Mouse (Mus musculus): ENCODE data around the gene Pcdh17. TPM values are rescaled to one million over a fixed set of nuclear protein-coding genes. Genes with fewer than 3 reads are reported as not detected.

Gene Pcdh17
- 9.1 and 9.3 TPM in 2 replicates for polyA plus RNA-seq (2012; rRNA removed)

GRCm38 (mm10) chr14:84443288-84443686, at the start of gene Pcdh17:
Pcdh17 (plus strand) TSS chr14:84443563.
- WGBS: under 1% methylated on average over 31 of the region's 31 CpGs
- H3K4me3 ChIP-seq (replicated peaks; ENCODE audit: extremely low read depth, low read depth, low read length): peak within 1 kb of the TSS; percentile 69
- TF ChIP-seq CTCF (IDR thresholded peaks at IDR 0.05; ENCODE audit: insufficient read depth, low read length) (no peak), POLR2A (IDR thresholded peaks at IDR 0.05; ENCODE audit: borderline replicate concordance, extremely low read depth, low read depth, low read length) (peak; percentile 96)
- DNase-seq: peak; percentile 87
- H3K4me1 ChIP-seq (ENCODE audit: control insufficient read depth, insufficient read depth, low read length): no peaks in the 10 kb centered on the region

GRCm38 (mm10) chr14:84397137-84397536, 46.2 kb upstream of the Pcdh17 start:
- no peak for TF ChIP-seq POLR2A (IDR thresholded peaks at IDR 0.05; ENCODE audit: borderline replicate concordance, extremely low read depth, low read depth, low read length)
- TF ChIP-seq CTCF (IDR thresholded peaks at IDR 0.05; ENCODE audit: insufficient read depth, low read length): no peak
- H3K4me3 ChIP-seq (replicated peaks; ENCODE audit: extremely low read depth, low read depth, low read length): no peak overlapping the region
- no peak for DNase-seq
- 30% methylated on average over 1 of the region's 1 CpGs for WGBS
- no peaks in the 10 kb centered on the region for H3K4me1 ChIP-seq (ENCODE audit: control insufficient read depth, insufficient read depth, low read length)

GRCm38 (mm10) chr14:84424736-84425135, 18.6 kb upstream of the Pcdh17 start:
- WGBS: 66% methylated on average over 2 of the region's 2 CpGs
- no peak for TF ChIP-seq CTCF (IDR thresholded peaks at IDR 0.05; ENCODE audit: insufficient read depth, low read length)
- TF ChIP-seq POLR2A (IDR thresholded peaks at IDR 0.05; ENCODE audit: borderline replicate concordance, extremely low read depth, low read depth, low read length): no peak
- H3K4me3 ChIP-seq (replicated peaks; ENCODE audit: extremely low read depth, low read depth, low read length): no peak overlapping the region
- DNase-seq: no peak
- no peaks in the 10 kb centered on the region for H3K4me1 ChIP-seq (ENCODE audit: control insufficient read depth, insufficient read depth, low read length)

GRCm38 (mm10) chr14:84426616-84427015, 16.7 kb upstream of the Pcdh17 start:
- Histone ChIP-seq H3K4me3 (replicated peaks; ENCODE audit: extremely low read depth, low read depth, low read length) (no peak overlapping the region), H3K4me1 (ENCODE audit: control insufficient read depth, insufficient read depth, low read length) (no peaks in the 10 kb centered on the region)
- no peak for TF ChIP-seq CTCF (IDR thresholded peaks at IDR 0.05; ENCODE audit: insufficient read depth, low read length)
- no peak for TF ChIP-seq POLR2A (IDR thresholded peaks at IDR 0.05; ENCODE audit: borderline replicate concordance, extremely low read depth, low read depth, low read length)
- DNase-seq: no peak

GRCm38 (mm10) chr14:84438066-84438770, 5.1 kb upstream of the Pcdh17 start:
- DNase-seq: no peak
- WGBS: 33% methylated on average over 11 of the region's 11 CpGs
- no peak overlapping the region for H3K4me3 ChIP-seq (replicated peaks; ENCODE audit: extremely low read depth, low read depth, low read length)
- H3K4me1 ChIP-seq (ENCODE audit: control insufficient read depth, insufficient read depth, low read length): no peaks in the 10 kb centered on the region
- TF ChIP-seq CTCF (IDR thresholded peaks at IDR 0.05; ENCODE audit: insufficient read depth, low read length): no peak
- no peak for TF ChIP-seq POLR2A (IDR thresholded peaks at IDR 0.05; ENCODE audit: borderline replicate concordance, extremely low read depth, low read depth, low read length)

- H3K4me1 ChIP-seq (ENCODE audit: control insufficient read depth, insufficient read depth, low read length): no peaks in the 10 kb centered on the region
- no peak for TF ChIP-seq POLR2A (IDR thresholded peaks at IDR 0.05; ENCODE audit: borderline replicate concordance, extremely low read depth, low read depth, low read length)
- TF ChIP-seq CTCF (IDR thresholded peaks at IDR 0.05; ENCODE audit: insufficient read depth, low read length): no peak
- no peak overlapping the region for H3K4me3 ChIP-seq (replicated peaks; ENCODE audit: extremely low read depth, low read depth, low read length)
- WGBS: 20% methylated on average over 2 of the region's 2 CpGs
- peak; percentile 17 for DNase-seq
These were observed 2.5 kb upstream of the Pcdh17 start for GRCm38 (mm10) chr14:84440903-84441302.

GRCm38 (mm10) chr14:84442528-84443287, 655 bp upstream of the Pcdh17 start:
- TF ChIP-seq CTCF (IDR thresholded peaks at IDR 0.05; ENCODE audit: insufficient read depth, low read length) (no peak), POLR2A (IDR thresholded peaks at IDR 0.05; ENCODE audit: borderline replicate concordance, extremely low read depth, low read depth, low read length) (no peak)
- Histone ChIP-seq H3K4me3 (replicated peaks; ENCODE audit: extremely low read depth, low read depth, low read length) (peak overlapping the region; percentile 68), H3K4me1 (ENCODE audit: control insufficient read depth, insufficient read depth, low read length) (no peaks in the 10 kb centered on the region)
- DNase-seq: peak; percentile 20
- under 1% methylated on average over 29 of the region's 30 CpGs for WGBS

GRCm38 (mm10) chr14:84443761-84444160, 398 bp downstream of the Pcdh17 start:
- WGBS: 2% methylated on average over 13 of the region's 13 CpGs
- Histone ChIP-seq H3K4me3 (replicated peaks; ENCODE audit: extremely low read depth, low read depth, low read length) (peak overlapping the region; percentile 64), H3K4me1 (ENCODE audit: control insufficient read depth, insufficient read depth, low read length) (no peaks in the 10 kb centered on the region)
- TF ChIP-seq CTCF (IDR thresholded peaks at IDR 0.05; ENCODE audit: insufficient read depth, low read length) (no peak), POLR2A (IDR thresholded peaks at IDR 0.05; ENCODE audit: borderline replicate concordance, extremely low read depth, low read depth, low read length) (no peak)
- no peak for DNase-seq

GRCm38 (mm10) chr14:84444276-84444662, 906 bp downstream of the Pcdh17 start:
- WGBS: 2% methylated on average over 21 of the region's 21 CpGs
- DNase-seq: peak; percentile 27
- peak overlapping the region; percentile 69 for H3K4me3 ChIP-seq (replicated peaks; ENCODE audit: extremely low read depth, low read depth, low read length)
- no peaks in the 10 kb centered on the region for H3K4me1 ChIP-seq (ENCODE audit: control insufficient read depth, insufficient read depth, low read length)
- TF ChIP-seq CTCF (IDR thresholded peaks at IDR 0.05; ENCODE audit: insufficient read depth, low read length): no peak
- TF ChIP-seq POLR2A (IDR thresholded peaks at IDR 0.05; ENCODE audit: borderline replicate concordance, extremely low read depth, low read depth, low read length): no peak

All from lung, adult 2 months (tissue).